Mouse (Mus musculus) stomach, postnatal 0 days (tissue): Measurements from ENCODE around the gene Tnr. TPM values are rescaled to one million over a fixed set of nuclear protein-coding genes. Genes with fewer than 3 reads are reported as not detected.

Experiments used
- ATAC-seq: fragments of 200-750 bp; cut with Nextera tagmentation; 2 replicates; pipeline ENCODE4 v1.8.0; 2017; ENCODE audit not compliant: low FRiP score, low TSS enrichment
- DNase-seq: peaks from one replicate; pipeline ENCODE4 v3.0.0-alpha.2; 2016; ENCODE audit warnings: low spot score
- H3K27ac ChIP-seq: fragments of 300-500 bp; sonication (generic); replicated peaks from 2 replicates; pipeline ENCODE4 v1.5.1; 2014; ENCODE audit warnings: mild to moderate bottlenecking, control low read depth
- H3K27me3 ChIP-seq: fragments of 300-500 bp; sonication (generic); 2 replicates; pipeline ENCODE4 v1.6.1; 2014; ENCODE audit warnings: low read length; ENCODE audit not compliant: control insufficient read depth, insufficient read depth
- H3K36me3 ChIP-seq: fragments of 300-500 bp; sonication (generic); 2 replicates; pipeline ENCODE4 v1.6.1; 2014; ENCODE audit warnings: low read length, mixed read lengths; ENCODE audit not compliant: control insufficient read depth, insufficient read depth
- H3K4me1 ChIP-seq: fragments of 300-500 bp; sonication (generic); replicated peaks from 2 replicates; pipeline ENCODE4 v1.6.1; 2014; ENCODE audit warnings: antibody characterized with exemption; ENCODE audit not compliant: control insufficient read depth, insufficient read depth
- H3K4me2 ChIP-seq: fragments of 300-500 bp; sonication (generic); replicated peaks from 2 replicates; pipeline ENCODE4 v1.6.1; 2014; ENCODE audit warnings: low read depth, mild to moderate bottlenecking, control low read depth, moderate library complexity
- H3K4me3 ChIP-seq: fragments of 300-500 bp; sonication (generic); 2 replicates; pipeline ENCODE4 v1.5.1; 2014; ENCODE audit warnings: low read depth, low read length, control low read depth
- H3K9ac ChIP-seq: fragments of 300-500 bp; sonication (generic); 2 replicates; pipeline ENCODE4 v1.6.1; 2014; ENCODE audit warnings: mild to moderate bottlenecking, low read length, control low read depth, mixed read lengths
- H3K9me3 ChIP-seq: fragments of 300-500 bp; sonication (generic); 2 replicates; pipeline ENCODE4 v1.6.1; 2016; ENCODE audit warnings: low read length; ENCODE audit not compliant: control insufficient read depth
- CTCF ChIP-seq: IDR thresholded peaks from 2 replicates; pipeline ENCODE4 v1.5.1; 2016; ENCODE audit warnings: antibody characterized with exemption, low read depth, mild to moderate bottlenecking, moderate library complexity
- EP300 ChIP-seq: optimal IDR thresholded peaks from 2 replicates; pipeline ENCODE3; 2016; ENCODE audit warnings: antibody characterized with exemption
- WGBS: fragments of 180-500 bp; shearing (Covaris S2); extraction: QIAGEN DNeasy Blood & Tissue Kit; methylation state at CpG from one replicate; pipeline ENCODE4 v1.1.7; 2014; 5-methylcytosine and 5-hydroxymethylcytosine counted together
- polyA plus RNA-seq: library from polyadenylated mRNA; unstranded; fragments of >200 nt; fragmentation: Nextera tagmentation; extraction: Ambion mirVana; gene quantifications from 2 replicates; pipeline ENCODE4 v1.2.1, GENCODE M21; 2015

Tnr gene
- polyA plus RNA-seq, 1 experiment from 2014 or later = 0.10 TPM

GRCm38 (mm10) chr1:159723733-159724132, 200.2 kb downstream of the Tnr start:
- no peak for DNase-seq
- Histone ChIP-seq H3K4me1 (no peaks in the 10 kb centered on the region), H3K4me2 (no peak overlapping the region), H3K27ac (no peak overlapping the region), H3K36me3 (no peaks in the 10 kb centered on the region), H3K9ac (no peak overlapping the region), H3K4me3 (no peak overlapping the region), H3K27me3 (no peaks in the 10 kb centered on the region), H3K9me3 (no peaks in the 10 kb centered on the region)
- 87% methylated on average over 5 of the region's 5 CpGs for WGBS
- TF ChIP-seq CTCF (no peak), EP300 (no peak)
- ATAC-seq = no peak

- Histone ChIP-seq H3K27ac (no peak overlapping the region), H3K27me3 (no peaks in the 10 kb centered on the region), H3K36me3 (no peaks in the 10 kb centered on the region), H3K4me2 (no peak overlapping the region), H3K9me3 (no peaks in the 10 kb centered on the region), H3K4me3 (no peak overlapping the region), H3K4me1 (no peaks in the 10 kb centered on the region), H3K9ac (no peak overlapping the region)
- 53% methylated on average over 6 of the region's 6 CpGs for WGBS
- TF ChIP-seq EP300 (no peak), CTCF (no peak)
- ATAC-seq (0 out of 2 replicates have a peak, but pooled peaks have one; percentile 53), DNase-seq (no peak)
Observed at GRCm38 (mm10) chr1:159729270-159729669, 205.7 kb downstream of the Tnr start.

- WGBS = 63% methylated on average over 4 of the region's 4 CpGs
- no peak overlapping the region for H3K27ac ChIP-seq
- no peak for TF ChIP-seq CTCF
- TF ChIP-seq EP300 = no peak
Observed at GRCm38 (mm10) chr1:159730826-159731225, 207.3 kb downstream of the Tnr start.

GRCm38 (mm10) chr1:159735099-159735498, 211.5 kb downstream of the Tnr start:
- TF ChIP-seq CTCF = no peak
- TF ChIP-seq EP300 = no peak
- ATAC-seq (no peak), DNase-seq (no peak)
- H3K4me2 ChIP-seq = no peak overlapping the region
- H3K4me3 ChIP-seq = no peak overlapping the region
- no peak overlapping the region for H3K27ac ChIP-seq
- H3K9ac ChIP-seq = no peak overlapping the region
- no peaks in the 10 kb centered on the region for H3K4me1 ChIP-seq
- WGBS = 77% methylated on average over 3 of the region's 3 CpGs
- H3K9me3 ChIP-seq = no peaks in the 10 kb centered on the region
- no peaks in the 10 kb centered on the region for H3K36me3 ChIP-seq
- H3K27me3 ChIP-seq = no peaks in the 10 kb centered on the region

More at GRCm38 (mm10) chr1:159730826-159731225, 207.3 kb downstream of the Tnr start:
- no peak overlapping the region for H3K4me3 ChIP-seq
- DNase-seq (no peak), ATAC-seq (no peak)
- no peaks in the 10 kb centered on the region for H3K27me3 ChIP-seq
- no peak overlapping the region for H3K9ac ChIP-seq
- no peaks in the 10 kb centered on the region for H3K9me3 ChIP-seq
- H3K36me3 ChIP-seq = no peaks in the 10 kb centered on the region
- no peak overlapping the region for H3K4me2 ChIP-seq
- no peaks in the 10 kb centered on the region for H3K4me1 ChIP-seq

GRCm38 (mm10) chr1:159739478-159739877, 215.9 kb downstream of the Tnr start:
- Histone ChIP-seq H3K4me3 (no peak overlapping the region), H3K9me3 (no peaks in the 10 kb centered on the region), H3K36me3 (no peaks in the 10 kb centered on the region), H3K9ac (no peak overlapping the region), H3K27ac (no peak overlapping the region), H3K4me1 (no peaks in the 10 kb centered on the region), H3K27me3 (no peaks in the 10 kb centered on the region), H3K4me2 (no peak overlapping the region)
- DNase-seq (no peak), ATAC-seq (no peak)
- TF ChIP-seq CTCF (no peak), EP300 (no peak)
- WGBS = 52% methylated on average over 3 of the region's 3 CpGs

- no peaks in the 10 kb centered on the region for H3K9me3 ChIP-seq
- H3K27ac ChIP-seq = no peak overlapping the region
- TF ChIP-seq EP300 = no peak
- TF ChIP-seq CTCF = no peak
- H3K4me3 ChIP-seq = no peak overlapping the region
- no peaks in the 10 kb centered on the region for H3K27me3 ChIP-seq
- no peaks in the 10 kb centered on the region for H3K36me3 ChIP-seq
- no peak for DNase-seq
- H3K4me1 ChIP-seq = no peaks in the 10 kb centered on the region
- 31% methylated on average over 3 of the region's 3 CpGs for WGBS
- no peak for ATAC-seq
- no peak overlapping the region for H3K9ac ChIP-seq
- H3K4me2 ChIP-seq = no peak overlapping the region
Observed at GRCm38 (mm10) chr1:159741237-159742002, 217.9 kb downstream of the Tnr start.
